Mouse (Mus musculus): ENCODE measurements around the gene Ensa. TPM values are rescaled to one million over a fixed set of nuclear protein-coding genes. Genes with fewer than 3 reads are reported as not detected.

The Ensa gene
- 32.6 and 43.4 TPM in 2 replicates for polyA plus RNA-seq (2012; rRNA removed)
- 67.8 and 74.7 TPM in 2 replicates for polyA plus RNA-seq (2014; fragmentation: Nextera tagmentation; extraction: Ambion mirVana)

- peak; percentile 99 for ATAC-seq (ENCODE audit: low FRiP score, low read depth)
- peaks cover 34% of the 10 kb centered on the region for H3K36me3 ChIP-seq (ENCODE audit: control insufficient read depth, insufficient read depth, low read length)
- peak within 1 kb of the TSS; percentile 55 for H3K4me3 ChIP-seq (replicated peaks; ENCODE audit: low read length)
- WGBS: under 1% methylated on average over 42 of the region's 44 CpGs
- peak; percentile 52; the same call in 1 of the 2 replicates for TF ChIP-seq POLR2A (IDR thresholded peaks at IDR 0.05; ENCODE audit: borderline replicate concordance, extremely low read depth, insufficient read depth, insufficient read length)
- H3K27ac ChIP-seq (replicated peaks; ENCODE audit: low read depth, low read length): peak within 1 kb of the TSS; percentile 90
- H3K9ac ChIP-seq (ENCODE audit: low read depth, low read length, severe bottlenecking): peak within 1 kb of the TSS; percentile 63
- peak within 1 kb of the TSS; percentile 59 for H3K4me2 ChIP-seq (replicated peaks; ENCODE audit: low read depth, low read length, severe bottlenecking)
- no peaks in the 10 kb centered on the region for H3K9me3 ChIP-seq (ENCODE audit: control insufficient read depth, low read length)
- peak; percentile 100 for DNase-seq (ENCODE audit: low spot score)
- H3K4me1 ChIP-seq (ENCODE audit: control insufficient read depth, insufficient read depth, low read length): peaks cover 9% of the 10 kb centered on the region
- H3K27me3 ChIP-seq (ENCODE audit: control insufficient read depth, insufficient read depth, low read length): no peaks in the 10 kb centered on the region
Measured at GRCm38 (mm10) chr3:95624628-95625503, at the start of gene Ensa. TSS of gene Ensa (plus strand) at chr3:95624993.

- Histone ChIP-seq H3K9me3 (ENCODE audit: control insufficient read depth, low read length) (no peaks in the 10 kb centered on the region), H3K9ac (ENCODE audit: low read depth, low read length, severe bottlenecking) (no peak overlapping the region), H3K27me3 (ENCODE audit: control insufficient read depth, insufficient read depth, low read length) (no peaks in the 10 kb centered on the region), H3K36me3 (ENCODE audit: control insufficient read depth, insufficient read depth, low read length) (peaks cover 10% of the 10 kb centered on the region), H3K4me1 (ENCODE audit: control insufficient read depth, insufficient read depth, low read length) (peaks cover 3% of the 10 kb centered on the region; the same call in 1 of the 2 replicates), H3K4me2 (replicated peaks; ENCODE audit: low read depth, low read length, severe bottlenecking) (peak overlapping the region; percentile 50), H3K27ac (replicated peaks; ENCODE audit: low read depth, low read length) (no peak overlapping the region), H3K4me3 (replicated peaks; ENCODE audit: low read length) (peak overlapping the region; percentile 73)
- DNase-seq (ENCODE audit: low spot score) (no peak), ATAC-seq (ENCODE audit: low FRiP score, low read depth) (no peak; the same call in 1 of the 2 replicates)
- 53% methylated on average over 8 of the region's 8 CpGs for WGBS
- TF ChIP-seq POLR2A (IDR thresholded peaks at IDR 0.05; ENCODE audit: borderline replicate concordance, extremely low read depth, insufficient read depth, insufficient read length): no peak
Measured at GRCm38 (mm10) chr3:95587754-95588603, 36.8 kb upstream of the Ensa start.

- Histone ChIP-seq H3K27ac (replicated peaks; ENCODE audit: low read depth, low read length) (peak within 1 kb of the TSS; percentile 77), H3K4me3 (replicated peaks; ENCODE audit: low read length) (peak within 1 kb of the TSS; percentile 73), H3K9ac (ENCODE audit: low read depth, low read length, severe bottlenecking) (peak within 1 kb of the TSS; percentile 62), H3K4me1 (ENCODE audit: control insufficient read depth, insufficient read depth, low read length) (peaks cover 3% of the 10 kb centered on the region; the same call in 1 of the 2 replicates), H3K9me3 (ENCODE audit: control insufficient read depth, low read length) (no peaks in the 10 kb centered on the region), H3K27me3 (ENCODE audit: control insufficient read depth, insufficient read depth, low read length) (no peaks in the 10 kb centered on the region), H3K36me3 (ENCODE audit: control insufficient read depth, insufficient read depth, low read length) (peaks cover 13% of the 10 kb centered on the region), H3K4me2 (replicated peaks; ENCODE audit: low read depth, low read length, severe bottlenecking) (peak within 1 kb of the TSS; percentile 70)
- peak; percentile 100 for ATAC-seq (ENCODE audit: low FRiP score, low read depth)
- WGBS: under 1% methylated on average over 12 of the region's 12 CpGs
- no peak for TF ChIP-seq POLR2A (IDR thresholded peaks at IDR 0.05; ENCODE audit: borderline replicate concordance, extremely low read depth, insufficient read depth, insufficient read length)
- DNase-seq (ENCODE audit: low spot score): peak; percentile 97
Measured at GRCm38 (mm10) chr3:95588604-95589086, 36.1 kb upstream of the Ensa start, which contains the start of gene Golph3l. TSS of gene Golph3l (plus strand) at chr3:95588934.

DNA sequence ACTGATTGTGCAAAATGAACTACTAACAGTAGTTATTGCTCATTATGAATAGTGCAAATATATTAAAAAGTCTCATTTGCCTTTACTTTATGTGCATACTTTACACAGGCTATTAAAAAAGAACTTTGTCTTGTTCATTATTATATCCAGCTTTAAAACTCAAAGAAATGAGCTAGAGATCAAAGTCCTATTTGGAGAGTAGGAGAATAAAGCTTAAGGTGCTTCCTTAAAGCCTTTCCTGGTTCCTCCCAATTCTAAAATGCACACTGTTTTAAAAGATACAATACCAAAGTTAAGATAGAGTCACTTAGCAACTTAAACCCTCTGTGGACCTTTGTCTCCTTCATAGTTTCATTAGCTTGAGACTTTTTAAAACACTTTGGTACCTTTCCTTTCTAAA is 26.1 kb upstream of the Ensa start:
- Histone ChIP-seq H3K9ac (ENCODE audit: low read depth, low read length, severe bottlenecking) (no peak overlapping the region), H3K27ac (replicated peaks; ENCODE audit: low read depth, low read length) (no peak overlapping the region), H3K4me2 (replicated peaks; ENCODE audit: low read depth, low read length, severe bottlenecking) (no peak overlapping the region), H3K9me3 (ENCODE audit: control insufficient read depth, low read length) (no peaks in the 10 kb centered on the region), H3K4me1 (ENCODE audit: control insufficient read depth, insufficient read depth, low read length) (no peaks in the 10 kb centered on the region), H3K27me3 (ENCODE audit: control insufficient read depth, insufficient read depth, low read length) (no peaks in the 10 kb centered on the region), H3K36me3 (ENCODE audit: control insufficient read depth, insufficient read depth, low read length) (peaks cover 23% of the 10 kb centered on the region), H3K4me3 (replicated peaks; ENCODE audit: low read length) (no peak overlapping the region)
- ATAC-seq (ENCODE audit: low FRiP score, low read depth) (no peak), DNase-seq (ENCODE audit: low spot score) (no peak)
- no peak for TF ChIP-seq POLR2A (IDR thresholded peaks at IDR 0.05; ENCODE audit: borderline replicate concordance, extremely low read depth, insufficient read depth, insufficient read length)

- no peak for TF ChIP-seq POLR2A (IDR thresholded peaks at IDR 0.05; ENCODE audit: borderline replicate concordance, extremely low read depth, insufficient read depth, insufficient read length)
- Histone ChIP-seq H3K4me3 (replicated peaks; ENCODE audit: low read length) (no peak overlapping the region), H3K9me3 (ENCODE audit: control insufficient read depth, low read length) (no peaks in the 10 kb centered on the region), H3K4me2 (replicated peaks; ENCODE audit: low read depth, low read length, severe bottlenecking) (no peak overlapping the region), H3K27ac (replicated peaks; ENCODE audit: low read depth, low read length) (no peak overlapping the region), H3K27me3 (ENCODE audit: control insufficient read depth, insufficient read depth, low read length) (no peaks in the 10 kb centered on the region), H3K36me3 (ENCODE audit: control insufficient read depth, insufficient read depth, low read length) (peaks cover 8% of the 10 kb centered on the region; the same call in 1 of the 2 replicates), H3K4me1 (ENCODE audit: control insufficient read depth, insufficient read depth, low read length) (no peaks in the 10 kb centered on the region), H3K9ac (ENCODE audit: low read depth, low read length, severe bottlenecking) (no peak overlapping the region)
- DNase-seq (ENCODE audit: low spot score) (no peak), ATAC-seq (ENCODE audit: low FRiP score, low read depth) (no peak)
- 89% methylated on average over 3 of the region's 3 CpGs for WGBS
Measured at GRCm38 (mm10) chr3:95601287-95601686, 23.5 kb upstream of the Ensa start.
